Mouse (Mus musculus): ENCODE measurements around the gene Slfn5. TPM values are rescaled to one million over a fixed set of nuclear protein-coding genes. Genes with fewer than 3 reads are reported as not detected.

Slfn5 gene
- polyA plus RNA-seq, 1 experiment, result 3.4 TPM

GRCm38 (mm10) chr11:82956925-82957324, 5.8 kb downstream of the Slfn5 start:
- Histone ChIP-seq H3K27ac (ENCODE audit: insufficient read depth, low read length) (no peak overlapping the region), H3K36me3 (ENCODE audit: control insufficient read depth, insufficient read depth, low read length) (peaks cover 12% of the 10 kb centered on the region), H3K4me1 (ENCODE audit: control insufficient read depth, insufficient read depth, insufficient read length) (peaks cover 4% of the 10 kb centered on the region; the same call in 1 of the 2 replicates), H3K27me3 (ENCODE audit: control insufficient read depth, insufficient read depth, low read length) (no peaks in the 10 kb centered on the region), H3K4me3 (ENCODE audit: extremely low read depth, insufficient read depth, insufficient read length) (no peak overlapping the region)
- 74% methylated on average over 10 of the region's 10 CpGs for WGBS
- DNase-seq (ENCODE audit: low read depth in 1 of 2, low spot score in 2 of 2), result no peak
- TF ChIP-seq CTCF (IDR thresholded peaks at IDR 0.05; ENCODE audit: extremely low read depth, insufficient read depth, insufficient read length, insufficient replicate concordance), result no peak
- no peak for TF ChIP-seq POLR2A (IDR thresholded peaks at IDR 0.05; ENCODE audit: low read depth, low read length)

GRCm38 (mm10) chr11:82959613-82960012, 8.5 kb downstream of the Slfn5 start:
- Histone ChIP-seq H3K27me3 (ENCODE audit: control insufficient read depth, insufficient read depth, low read length) (no peaks in the 10 kb centered on the region), H3K27ac (ENCODE audit: insufficient read depth, low read length) (no peak overlapping the region), H3K4me1 (ENCODE audit: control insufficient read depth, insufficient read depth, insufficient read length) (peaks cover 4% of the 10 kb centered on the region; the same call in 1 of the 2 replicates), H3K36me3 (ENCODE audit: control insufficient read depth, insufficient read depth, low read length) (peaks cover 12% of the 10 kb centered on the region), H3K4me3 (ENCODE audit: extremely low read depth, insufficient read depth, insufficient read length) (no peak overlapping the region)
- 13% methylated on average over 4 of the region's 4 CpGs for whole genome bisulfite sequencing
- peak in 1 of 2 experiments; percentile 29 for DNase-seq (ENCODE audit: low read depth in 1 of 2, low spot score in 2 of 2)
- peak; percentile 42; the same call in 1 of the 2 replicates for TF ChIP-seq CTCF (IDR thresholded peaks at IDR 0.05; ENCODE audit: extremely low read depth, insufficient read depth, insufficient read length, insufficient replicate concordance)
- TF ChIP-seq POLR2A (IDR thresholded peaks at IDR 0.05; ENCODE audit: low read depth, low read length), result no peak

GRCm38 (mm10) chr11:82961743-82962142, 10.6 kb downstream of the Slfn5 start:
- H3K27ac ChIP-seq (ENCODE audit: insufficient read depth, low read length), result peak overlapping the region; percentile 58; the same call in 1 of the 2 replicates
- H3K36me3 ChIP-seq (ENCODE audit: control insufficient read depth, insufficient read depth, low read length), result peaks cover 10% of the 10 kb centered on the region
- H3K4me3 ChIP-seq (ENCODE audit: extremely low read depth, insufficient read depth, insufficient read length), result no peak overlapping the region
- 22% methylated on average over 2 of the region's 2 CpGs for WGBS
- peaks cover 4% of the 10 kb centered on the region; the same call in 1 of the 2 replicates for H3K4me1 ChIP-seq (ENCODE audit: control insufficient read depth, insufficient read depth, insufficient read length)
- TF ChIP-seq CTCF (IDR thresholded peaks at IDR 0.05; ENCODE audit: extremely low read depth, insufficient read depth, insufficient read length, insufficient replicate concordance), result no peak
- no peak for TF ChIP-seq POLR2A (IDR thresholded peaks at IDR 0.05; ENCODE audit: low read depth, low read length)
- H3K27me3 ChIP-seq (ENCODE audit: control insufficient read depth, insufficient read depth, low read length), result no peaks in the 10 kb centered on the region
- DNase-seq (ENCODE audit: low read depth in 1 of 2, low spot score in 2 of 2), result no peak

- Histone ChIP-seq H3K27me3 (ENCODE audit: control insufficient read depth, insufficient read depth, low read length) (no peaks in the 10 kb centered on the region), H3K4me1 (ENCODE audit: control insufficient read depth, insufficient read depth, insufficient read length) (peaks cover 4% of the 10 kb centered on the region; the same call in 1 of the 2 replicates), H3K36me3 (ENCODE audit: control insufficient read depth, insufficient read depth, low read length) (peaks cover 10% of the 10 kb centered on the region), H3K27ac (ENCODE audit: insufficient read depth, low read length) (peak overlapping the region; percentile 58; the same call in 1 of the 2 replicates), H3K4me3 (ENCODE audit: extremely low read depth, insufficient read depth, insufficient read length) (no peak overlapping the region)
- 28% methylated on average over 8 of the region's 8 CpGs for WGBS
- DNase-seq (ENCODE audit: low read depth in 1 of 2, low spot score in 2 of 2), result no peak
- TF ChIP-seq CTCF (IDR thresholded peaks at IDR 0.05; ENCODE audit: extremely low read depth, insufficient read depth, insufficient read length, insufficient replicate concordance) (no peak), POLR2A (IDR thresholded peaks at IDR 0.05; ENCODE audit: low read depth, low read length) (no peak)
Measured at GRCm38 (mm10) chr11:82962215-82962614, 11.1 kb downstream of the Slfn5 start.

- Histone ChIP-seq H3K27ac (ENCODE audit: insufficient read depth, low read length) (no peak overlapping the region), H3K4me1 (ENCODE audit: control insufficient read depth, insufficient read depth, insufficient read length) (peaks cover 6% of the 10 kb centered on the region; the same call in 1 of the 2 replicates), H3K27me3 (ENCODE audit: control insufficient read depth, insufficient read depth, low read length) (no peaks in the 10 kb centered on the region; the same call in 1 of the 2 replicates), H3K36me3 (ENCODE audit: control insufficient read depth, insufficient read depth, low read length) (no peaks in the 10 kb centered on the region), H3K4me3 (ENCODE audit: extremely low read depth, insufficient read depth, insufficient read length) (no peak overlapping the region)
- TF ChIP-seq CTCF (IDR thresholded peaks at IDR 0.05; ENCODE audit: extremely low read depth, insufficient read depth, insufficient read length, insufficient replicate concordance) (peak; percentile 43; the same call in 1 of the 2 replicates), POLR2A (IDR thresholded peaks at IDR 0.05; ENCODE audit: low read depth, low read length) (no peak)
- whole genome bisulfite sequencing, result 36% methylated on average over 31 of the region's 31 CpGs
- DNase-seq (ENCODE audit: low read depth in 1 of 2, low spot score in 2 of 2), result no peak
Measured at GRCm38 (mm10) chr11:82970712-82971589, 19.8 kb downstream of the Slfn5 start.

DNA sequence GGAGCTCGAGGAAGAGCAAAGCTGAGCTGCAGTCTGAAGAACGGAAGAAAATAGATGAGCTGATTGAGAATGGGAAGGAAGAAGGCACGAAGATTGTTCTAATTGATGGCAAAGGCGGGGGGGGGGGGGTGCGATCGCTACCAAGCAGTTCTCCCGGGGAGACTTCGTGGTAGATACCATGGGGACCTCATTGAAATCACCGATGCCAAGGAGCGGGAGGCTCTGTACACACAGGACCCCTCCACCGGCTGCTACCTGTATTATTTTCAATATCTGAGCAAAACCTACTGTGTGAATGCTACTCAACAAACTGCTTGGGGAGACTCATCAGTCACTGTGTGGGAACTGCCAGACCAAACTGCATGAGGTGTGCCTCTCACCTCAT, 20.4 kb downstream of the Slfn5 start:
- H3K4me1 ChIP-seq (ENCODE audit: control insufficient read depth, insufficient read depth, insufficient read length), result peaks cover 6% of the 10 kb centered on the region; the same call in 1 of the 2 replicates
- TF ChIP-seq POLR2A (IDR thresholded peaks at IDR 0.05; ENCODE audit: low read depth, low read length), result no peak
- no peak for TF ChIP-seq CTCF (IDR thresholded peaks at IDR 0.05; ENCODE audit: extremely low read depth, insufficient read depth, insufficient read length, insufficient replicate concordance)
- H3K4me3 ChIP-seq (ENCODE audit: extremely low read depth, insufficient read depth, insufficient read length), result no peak overlapping the region
- WGBS, result 82% methylated on average over 11 of the region's 11 CpGs
- no peak overlapping the region for H3K27ac ChIP-seq (ENCODE audit: insufficient read depth, low read length)
- no peaks in the 10 kb centered on the region; the same call in 1 of the 2 replicates for H3K27me3 ChIP-seq (ENCODE audit: control insufficient read depth, insufficient read depth, low read length)
- DNase-seq (ENCODE audit: low read depth in 1 of 2, low spot score in 2 of 2), result no peak
- no peaks in the 10 kb centered on the region for H3K36me3 ChIP-seq (ENCODE audit: control insufficient read depth, insufficient read depth, low read length)

Data from spleen, adult 2 months (tissue).